Mouse (Mus musculus): ENCODE results near the gene Arhgap19.

- TF ChIP-seq CTCF (IDR thresholded peaks at IDR 0.05; ENCODE audit: low read depth) (no peak), EP300 (IDR thresholded peaks at IDR 0.05; ENCODE audit: low read depth) (no peak)
These were observed 48.3 kb upstream of the Arhgap19 start for GRCm38 (mm10) chr19:41850021-41850718.
